Mouse (Mus musculus) bone marrow macrophage, adult 2 months (primary cell): ENCODE results near the gene C2cd3.

Source experiments
- CTCF ChIP-seq: IDR thresholded peaks from 2 replicates; pipeline ENCODE4 v1.5.1; 2012; ENCODE audit warnings: low read depth, mild to moderate bottlenecking, low read length, moderate library complexity
- POLR2A ChIP-seq: IDR thresholded peaks from 2 replicates; pipeline ENCODE4 v1.6.1; 2012; ENCODE audit warnings: mild to moderate bottlenecking, low read depth, low read length, borderline replicate concordance

GRCm38 (mm10) chr7:100502374-100502922 lies 130.4 kb downstream of the C2cd3 start:
- TF ChIP-seq CTCF = no peak
- no peak; the same call in 1 of the 2 replicates for TF ChIP-seq POLR2A
